Mouse (Mus musculus) stomach, postnatal 0 days (tissue): Measurements from ENCODE around the gene Pfn3. TPM values are rescaled to one million over a fixed set of nuclear protein-coding genes. Genes with fewer than 3 reads are reported as not detected.

Experiments used
- ATAC-seq: fragments of 200-750 bp; cut with Nextera tagmentation; 2 replicates; pipeline ENCODE4 v1.8.0; 2017; ENCODE audit not compliant: low FRiP score, low TSS enrichment
- DNase-seq: peaks from one replicate; pipeline ENCODE4 v3.0.0-alpha.2; 2016; ENCODE audit warnings: low spot score
- H3K27ac ChIP-seq: fragments of 300-500 bp; sonication (generic); replicated peaks from 2 replicates; pipeline ENCODE4 v1.5.1; 2014; ENCODE audit warnings: mild to moderate bottlenecking, control low read depth
- H3K27me3 ChIP-seq: fragments of 300-500 bp; sonication (generic); 2 replicates; pipeline ENCODE4 v1.6.1; 2014; ENCODE audit warnings: low read length; ENCODE audit not compliant: control insufficient read depth, insufficient read depth
- H3K36me3 ChIP-seq: fragments of 300-500 bp; sonication (generic); 2 replicates; pipeline ENCODE4 v1.6.1; 2014; ENCODE audit warnings: low read length, mixed read lengths; ENCODE audit not compliant: control insufficient read depth, insufficient read depth
- H3K4me1 ChIP-seq: fragments of 300-500 bp; sonication (generic); replicated peaks from 2 replicates; pipeline ENCODE4 v1.6.1; 2014; ENCODE audit warnings: antibody characterized with exemption; ENCODE audit not compliant: control insufficient read depth, insufficient read depth
- H3K4me2 ChIP-seq: fragments of 300-500 bp; sonication (generic); replicated peaks from 2 replicates; pipeline ENCODE4 v1.6.1; 2014; ENCODE audit warnings: low read depth, mild to moderate bottlenecking, control low read depth, moderate library complexity
- H3K4me3 ChIP-seq: fragments of 300-500 bp; sonication (generic); 2 replicates; pipeline ENCODE4 v1.5.1; 2014; ENCODE audit warnings: low read depth, low read length, control low read depth
- H3K9ac ChIP-seq: fragments of 300-500 bp; sonication (generic); 2 replicates; pipeline ENCODE4 v1.6.1; 2014; ENCODE audit warnings: mild to moderate bottlenecking, low read length, control low read depth, mixed read lengths
- H3K9me3 ChIP-seq: fragments of 300-500 bp; sonication (generic); 2 replicates; pipeline ENCODE4 v1.6.1; 2016; ENCODE audit warnings: low read length; ENCODE audit not compliant: control insufficient read depth
- CTCF ChIP-seq: IDR thresholded peaks from 2 replicates; pipeline ENCODE4 v1.5.1; 2016; ENCODE audit warnings: antibody characterized with exemption, low read depth, mild to moderate bottlenecking, moderate library complexity
- EP300 ChIP-seq: optimal IDR thresholded peaks from 2 replicates; pipeline ENCODE3; 2016; ENCODE audit warnings: antibody characterized with exemption
- WGBS: fragments of 180-500 bp; shearing (Covaris S2); extraction: QIAGEN DNeasy Blood & Tissue Kit; methylation state at CpG from one replicate; pipeline ENCODE4 v1.1.7; 2014; 5-methylcytosine and 5-hydroxymethylcytosine counted together
- polyA plus RNA-seq: library from polyadenylated mRNA; unstranded; fragments of >200 nt; fragmentation: Nextera tagmentation; extraction: Ambion mirVana; gene quantifications from 2 replicates; pipeline ENCODE4 v1.2.1, GENCODE M21; 2015

The Pfn3 gene
- polyA plus RNA-seq, 1 experiment from 2014 or later = not detected

DNA sequence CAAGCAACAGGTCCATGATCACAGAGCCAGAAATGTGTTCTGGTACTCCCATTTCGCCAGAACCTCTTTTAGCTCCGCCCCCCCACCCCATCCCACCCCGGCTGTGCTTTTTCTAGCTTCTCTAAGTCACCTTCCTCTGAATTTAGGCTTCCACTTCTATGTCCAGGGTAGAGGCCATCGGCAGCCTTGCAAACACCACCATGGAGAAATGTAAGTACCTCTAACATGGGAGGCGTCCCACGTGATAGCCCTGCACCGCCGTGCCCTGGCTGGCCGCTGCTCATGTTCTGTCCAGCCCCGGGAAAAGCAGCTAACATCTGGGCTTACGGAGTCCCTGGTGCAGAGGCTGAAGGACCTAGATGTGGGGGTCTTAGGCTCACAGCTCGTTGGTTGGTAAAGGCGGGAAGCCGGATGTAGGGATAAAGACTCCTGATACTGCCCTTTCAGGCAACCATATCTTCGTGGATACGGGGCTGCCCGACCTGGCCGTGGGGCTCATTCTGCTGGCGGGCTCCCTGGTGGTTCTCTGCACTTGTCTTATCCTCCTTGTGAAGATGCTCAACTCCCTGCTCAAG lies 6.4 kb downstream of the Pfn3 start:
- Histone ChIP-seq H3K4me2 (no peak overlapping the region), H3K9me3 (no peaks in the 10 kb centered on the region), H3K9ac (no peak overlapping the region), H3K27me3 (no peaks in the 10 kb centered on the region), H3K27ac (no peak overlapping the region), H3K36me3 (no peaks in the 10 kb centered on the region), H3K4me3 (no peak overlapping the region), H3K4me1 (no peaks in the 10 kb centered on the region)
- TF ChIP-seq EP300 (no peak), CTCF (no peak)
- no peak for ATAC-seq
- WGBS = 81% methylated on average over 19 of the region's 19 CpGs
- DNase-seq = no peak

DNA sequence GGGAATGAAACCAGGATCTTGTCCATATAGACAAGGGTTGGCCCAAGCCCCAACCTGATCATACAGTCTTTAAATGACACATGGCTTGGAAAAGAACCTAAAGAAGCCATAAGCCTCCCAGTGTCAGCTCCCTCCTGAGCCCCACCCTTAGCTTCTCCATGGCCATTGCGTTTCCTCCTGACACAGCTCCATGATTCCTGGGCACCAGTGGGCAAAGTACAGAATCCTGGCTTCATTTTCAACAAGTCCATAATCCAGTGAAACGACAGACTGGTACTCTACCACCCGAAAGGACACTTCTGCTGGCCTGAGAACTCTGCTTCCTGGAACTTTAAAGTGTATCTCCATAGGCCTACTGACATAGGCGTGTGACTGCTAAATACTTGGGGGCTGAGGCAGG lies 7.7 kb downstream of the Pfn3 start:
- Histone ChIP-seq H3K27ac (no peak overlapping the region), H3K9me3 (no peaks in the 10 kb centered on the region), H3K9ac (no peak overlapping the region), H3K36me3 (no peaks in the 10 kb centered on the region), H3K4me3 (no peak overlapping the region), H3K4me2 (no peak overlapping the region), H3K27me3 (no peaks in the 10 kb centered on the region), H3K4me1 (no peaks in the 10 kb centered on the region)
- ATAC-seq (no peak), DNase-seq (no peak)
- WGBS = 79% methylated on average over 4 of the region's 4 CpGs
- TF ChIP-seq CTCF = no peak
- TF ChIP-seq EP300 = no peak

DNA sequence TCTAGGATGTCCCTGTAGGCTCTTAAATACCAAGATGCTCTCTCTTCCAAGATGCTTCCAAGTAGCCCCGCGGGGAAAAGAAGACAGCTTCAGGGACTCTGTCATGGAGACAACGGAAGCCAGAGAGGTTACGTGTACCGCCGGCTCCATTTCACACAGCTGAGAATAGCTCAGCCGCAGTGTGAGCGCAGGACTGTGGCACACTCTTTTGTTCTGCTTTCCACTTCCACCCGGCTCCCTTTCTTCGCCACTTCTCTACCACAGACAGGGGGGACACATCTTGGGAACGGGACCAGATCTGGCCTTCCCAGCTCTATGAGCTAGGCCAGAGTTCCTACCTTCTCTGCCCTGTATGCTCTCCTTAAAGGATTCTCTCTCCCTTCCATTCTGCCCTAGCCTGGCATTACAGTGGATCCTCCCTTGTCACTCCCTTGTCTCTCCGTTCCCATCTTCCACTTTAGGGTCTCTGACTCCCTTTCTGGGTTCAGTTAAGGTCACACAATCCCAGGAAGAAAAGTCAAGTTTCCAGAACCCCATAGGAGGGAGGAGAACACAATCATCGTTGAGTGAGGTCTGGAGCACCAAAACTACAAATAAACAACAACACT lies 9.1 kb downstream of the Pfn3 start:
- Histone ChIP-seq H3K4me1 (no peaks in the 10 kb centered on the region), H3K27ac (no peak overlapping the region), H3K9me3 (no peaks in the 10 kb centered on the region), H3K4me2 (no peak overlapping the region), H3K27me3 (no peaks in the 10 kb centered on the region), H3K9ac (peak overlapping the region; percentile 8; the same call in 1 of the 2 replicates), H3K36me3 (no peaks in the 10 kb centered on the region), H3K4me3 (no peak overlapping the region)
- TF ChIP-seq EP300 = no peak
- TF ChIP-seq CTCF = no peak
- no peak for ATAC-seq
- DNase-seq = no peak
- WGBS = 65% methylated on average over 13 of the region's 13 CpGs

DNA sequence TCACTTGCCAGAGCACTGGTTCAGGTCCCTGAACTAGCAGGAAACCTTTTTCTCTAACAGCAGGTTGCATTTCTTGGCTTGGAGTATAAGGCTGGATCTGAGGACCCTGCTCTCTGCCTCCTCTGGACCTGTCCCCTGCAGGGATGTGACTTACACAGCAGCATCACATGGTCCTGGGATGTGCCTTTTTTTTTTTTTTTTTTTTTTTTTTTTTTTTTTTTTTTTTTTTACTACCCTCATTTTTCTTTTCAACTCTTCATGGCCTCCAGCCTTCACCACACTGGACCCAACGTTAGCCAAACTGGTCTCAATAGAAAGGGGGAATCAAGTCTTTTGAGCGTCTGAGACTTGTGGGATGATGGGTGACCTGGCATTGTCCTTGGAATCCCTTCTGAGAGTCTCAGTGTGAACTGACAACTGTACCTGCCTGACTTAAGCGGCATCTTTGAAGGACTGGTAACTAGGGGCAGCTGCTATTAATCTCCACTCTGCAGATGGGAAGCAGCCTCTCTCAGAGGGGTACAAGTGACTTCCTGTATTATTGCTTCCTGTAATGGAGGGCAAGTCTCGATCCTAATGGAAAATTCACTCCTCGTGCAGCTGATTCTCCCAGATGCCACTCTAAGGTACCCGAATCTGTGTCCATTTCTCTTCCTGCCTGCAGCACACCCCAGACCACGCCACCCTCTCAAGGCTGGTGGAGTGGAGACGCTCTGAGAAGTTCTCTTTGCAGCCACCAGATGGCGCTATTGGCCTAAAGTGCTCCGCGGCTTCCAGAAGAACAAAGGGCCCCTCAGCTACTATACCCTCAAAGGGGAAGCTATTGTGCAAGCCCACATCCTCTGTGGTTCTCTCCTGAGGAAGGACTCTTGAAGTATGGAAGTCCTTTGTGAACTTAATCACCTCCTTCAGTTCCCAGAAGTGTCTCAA lies 9.9 kb downstream of the Pfn3 start:
- Histone ChIP-seq H3K27me3 (no peaks in the 10 kb centered on the region), H3K36me3 (no peaks in the 10 kb centered on the region), H3K4me1 (0 out of 2 replicates have a peak, but pooled peaks cover 3% of the 10 kb centered on the region), H3K4me2 (no peak overlapping the region), H3K27ac (no peak overlapping the region), H3K9me3 (no peaks in the 10 kb centered on the region), H3K9ac (no peak overlapping the region), H3K4me3 (no peak overlapping the region)
- 8% methylated on average over 11 of the region's 11 CpGs for whole genome bisulfite sequencing
- peak; percentile 76 for ATAC-seq
- DNase-seq = peak; percentile 69
- TF ChIP-seq EP300 (no peak), CTCF (peak; percentile 95)

DNA sequence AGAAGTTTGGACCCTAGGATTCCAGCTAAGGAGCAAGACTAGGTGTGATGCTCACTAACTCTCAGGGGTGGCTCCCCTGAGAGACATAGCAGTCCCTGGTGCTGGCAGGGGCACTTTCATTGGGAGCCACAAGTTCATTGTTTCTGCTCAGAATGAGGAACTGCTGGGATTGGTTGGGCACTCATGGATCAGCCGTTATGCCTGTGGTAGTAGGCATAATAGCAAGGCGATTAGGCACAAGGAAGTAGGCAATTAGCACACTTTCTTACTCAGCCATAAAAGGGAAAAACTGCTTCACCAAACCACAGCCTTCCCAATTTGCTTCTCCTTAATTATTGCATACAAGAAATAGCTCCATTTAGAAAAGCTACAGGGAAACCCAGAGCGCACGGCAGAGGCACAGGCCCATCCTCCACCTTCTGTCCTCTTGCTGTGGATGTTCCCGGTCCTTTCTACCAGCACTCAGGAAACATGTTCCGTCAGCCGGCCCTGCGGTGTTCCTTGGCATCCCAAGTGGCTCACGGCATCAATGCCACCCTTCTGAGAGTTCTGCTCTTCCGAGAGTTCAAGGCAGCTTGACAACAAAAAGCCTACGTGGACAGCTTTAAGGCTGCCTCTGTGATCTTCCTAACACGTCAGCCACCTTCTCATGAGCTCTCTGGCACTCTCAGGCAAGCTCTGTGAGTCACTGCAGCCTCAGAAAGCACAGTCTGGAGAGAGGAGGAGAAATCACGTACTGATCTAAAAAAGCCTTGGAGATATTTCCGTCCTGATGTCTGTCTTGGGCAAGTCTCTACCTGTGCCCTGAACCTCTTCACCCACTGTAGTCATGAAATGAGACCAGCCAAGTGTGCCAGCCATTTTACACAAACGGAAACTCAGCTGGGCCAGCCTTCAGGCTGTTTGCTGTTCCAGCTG lies 10.8 kb downstream of the Pfn3 start:
- 61% methylated on average over 15 of the region's 15 CpGs for WGBS
- TF ChIP-seq EP300 = no peak
- TF ChIP-seq CTCF = no peak
- H3K27ac ChIP-seq = 0 out of 2 replicates have a peak overlapping the region, but pooled peaks have one; percentile 49
- DNase-seq = no peak
- no peaks in the 10 kb centered on the region for H3K9me3 ChIP-seq
- no peaks in the 10 kb centered on the region for H3K27me3 ChIP-seq
- H3K9ac ChIP-seq = no peak overlapping the region
- 0 out of 2 replicates have a peak, but pooled peaks cover 3% of the 10 kb centered on the region for H3K4me1 ChIP-seq
- no peak overlapping the region for H3K4me2 ChIP-seq
- no peaks in the 10 kb centered on the region for H3K36me3 ChIP-seq
- ATAC-seq = no peak
- H3K4me3 ChIP-seq = no peak overlapping the region
